Mouse (Mus musculus): ENCODE measurements around the gene Vps54.
A peak's percentile ranks its signal among the peaks of the same experiment; 100 is the strongest.

The Vps54 gene

GRCm38 (mm10) chr11:21332639-21333295, 93.7 kb downstream of the Vps54 start:
- DNase-seq (ENCODE audit: low read depth, low spot score) = no peak

DNA sequence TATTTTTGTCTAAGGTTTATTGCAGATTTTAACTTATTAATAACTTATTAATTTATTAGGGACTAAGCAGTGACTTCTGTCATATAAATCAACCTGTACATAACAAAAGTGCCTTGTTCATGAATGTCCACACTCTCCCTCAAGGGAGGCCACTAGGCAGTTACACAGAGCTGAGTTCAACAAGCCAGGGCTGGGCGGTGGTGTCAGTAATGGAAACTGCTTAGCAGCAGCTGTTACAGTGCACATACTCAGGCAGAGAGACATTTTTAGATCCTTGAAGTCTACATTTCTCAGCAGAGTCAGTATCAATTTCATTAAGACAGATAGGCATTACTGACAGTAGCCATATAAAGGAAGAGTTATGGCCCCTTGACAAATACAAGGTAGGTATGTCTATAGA, 98.8 kb downstream of the Vps54 start:
- no peak for DNase-seq (ENCODE audit: low read depth, low spot score)

DNA sequence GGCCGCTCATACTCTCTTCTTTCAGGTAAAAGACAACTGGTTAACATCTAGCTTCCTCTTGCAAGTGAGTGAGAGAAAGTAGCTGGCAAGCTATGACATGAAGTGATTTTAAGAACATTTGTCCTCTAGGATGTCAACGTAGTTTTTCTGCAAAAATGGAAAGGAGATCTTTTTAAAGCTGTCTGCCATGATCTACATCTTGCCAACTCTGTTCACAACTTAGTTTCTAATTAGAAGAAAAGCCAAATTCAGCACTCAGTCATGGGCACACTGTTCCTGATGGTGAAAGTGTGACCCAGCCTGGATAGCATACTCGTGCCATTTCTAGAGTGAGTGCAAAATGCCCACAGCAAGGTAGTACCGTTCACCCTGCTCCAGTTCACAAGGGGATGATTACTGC, 100.0 kb downstream of the Vps54 start:
- no peak for DNase-seq (ENCODE audit: low read depth, low spot score)

DNA sequence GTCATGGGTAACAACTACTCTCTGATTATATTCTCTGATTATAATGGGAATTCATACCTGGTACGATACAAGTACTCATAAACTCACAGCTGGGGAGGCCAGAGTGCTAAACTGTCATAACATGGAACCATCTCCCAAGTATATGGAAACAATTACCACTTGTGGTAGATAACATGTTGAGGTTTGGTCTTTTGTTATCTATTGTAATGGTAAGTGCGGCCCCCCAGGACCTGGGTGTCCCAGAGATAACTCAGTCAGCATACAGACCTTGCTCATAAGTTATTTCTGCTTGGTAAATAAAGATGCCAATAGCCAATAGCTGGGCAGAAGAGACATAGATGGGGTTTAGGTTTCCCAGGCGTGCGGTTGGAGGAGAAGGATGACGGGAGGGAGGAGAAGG, 104.4 kb downstream of the Vps54 start:
- DNase-seq (ENCODE audit: low read depth, low spot score) = no peak

DNA sequence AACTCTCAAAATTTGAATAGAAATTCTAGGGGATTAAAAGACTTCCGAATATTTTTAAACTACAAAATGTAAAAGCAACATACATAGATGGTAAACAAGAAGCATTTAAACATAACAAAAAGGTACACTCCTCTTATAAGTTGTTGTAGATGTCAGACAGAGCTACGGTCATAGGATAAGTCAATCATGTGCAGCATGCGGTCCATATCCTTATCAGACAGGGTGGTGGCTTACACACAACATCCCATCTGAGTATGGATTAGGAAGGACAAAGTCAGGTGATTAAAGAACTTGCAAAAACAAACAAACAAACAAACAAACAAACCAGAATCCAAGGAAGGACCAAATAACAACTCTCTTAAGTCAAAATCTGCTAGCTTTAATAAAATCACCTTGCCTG, 106.9 kb downstream of the Vps54 start:
- no peak for DNase-seq (ENCODE audit: low read depth, low spot score)

GRCm38 (mm10) chr11:21348890-21349289, 109.8 kb downstream of the Vps54 start:
- DNase-seq (ENCODE audit: low read depth, low spot score) = no peak

- no peak for DNase-seq (ENCODE audit: low read depth, low spot score)
These were observed 112.2 kb downstream of the Vps54 start for GRCm38 (mm10) chr11:21351296-21351695.

- DNase-seq (ENCODE audit: low read depth, low spot score) = no peak
These were observed 124.3 kb downstream of the Vps54 start for GRCm38 (mm10) chr11:21363144-21363940.

DNA sequence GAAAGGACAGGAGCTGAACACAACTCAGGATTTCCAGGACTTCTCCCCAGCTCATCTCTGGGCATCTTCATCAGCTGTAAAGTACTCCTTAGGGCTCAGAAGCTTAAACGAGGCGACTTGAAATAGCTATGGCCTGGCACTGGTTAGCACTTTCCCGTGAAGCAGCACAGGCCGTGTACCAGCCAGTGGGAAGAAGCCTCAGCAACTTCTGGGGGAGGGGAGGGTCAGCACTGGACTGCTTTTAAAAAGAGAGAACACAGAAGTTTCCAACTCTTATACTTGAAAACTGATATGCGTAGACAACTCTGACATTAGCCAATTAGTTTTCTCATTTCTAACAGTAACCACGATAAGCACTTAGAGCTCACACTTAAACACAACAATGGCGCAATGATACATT, 129.4 kb downstream of the Vps54 start:
- DNase-seq (ENCODE audit: low read depth, low spot score) = no peak

GRCm38 (mm10) chr11:21369248-21370016, 130.4 kb downstream of the Vps54 start:
- no peak for DNase-seq (ENCODE audit: low read depth, low spot score)

DNA sequence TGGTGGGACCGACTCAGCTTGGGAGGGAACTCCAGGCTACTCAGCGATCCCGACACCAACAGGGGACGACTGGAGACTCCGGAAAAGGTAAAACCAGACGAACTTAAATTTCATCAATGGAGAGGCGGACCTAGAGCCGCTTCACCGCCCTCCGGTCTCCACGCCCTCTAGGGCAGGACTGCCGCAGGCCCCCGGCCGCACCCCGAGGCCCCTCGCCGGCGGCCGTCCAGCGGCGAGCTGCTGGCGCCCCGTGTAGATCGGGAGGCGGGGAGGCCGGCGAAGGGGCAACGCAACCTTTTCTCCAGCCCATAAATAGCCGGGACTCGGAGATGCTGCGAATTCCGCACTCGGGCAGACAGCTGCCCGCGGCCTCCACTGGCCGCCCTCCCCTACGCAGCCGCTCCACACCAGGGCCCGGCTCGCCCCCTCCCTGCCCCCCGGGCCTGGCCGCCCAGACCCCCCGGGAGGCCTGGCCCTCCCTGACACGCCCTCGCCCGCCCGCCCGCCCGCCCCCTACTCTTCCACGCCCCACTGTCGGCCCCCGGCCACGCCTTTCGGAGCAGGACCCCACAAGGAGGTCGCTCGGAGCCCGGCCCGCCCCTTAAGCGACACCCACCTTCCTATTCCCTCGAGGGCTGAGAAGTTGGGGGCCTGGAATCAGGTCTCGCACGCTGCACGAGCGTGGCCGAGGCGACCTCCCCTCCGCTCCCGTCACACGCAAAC, 131.5 kb downstream of the Vps54 start:
- DNase-seq (ENCODE audit: low read depth, low spot score) = peak; percentile 53
